Mouse (Mus musculus): Measurements from ENCODE around the gene Dcaf12l2. TPM values are rescaled to one million over a fixed set of nuclear protein-coding genes. Genes with fewer than 3 reads are reported as not detected.

Dcaf12l2 gene
- total RNA-seq (2021), result not detected
- long read RNA-seq, experiment 1, result 0 reads
- long read RNA-seq, experiment 2, result 0 reads

- DNase-seq (ENCODE audit: low spot score), result no peak
Observed at GRCm38 (mm10) chrX:44367646-44368521, at the start of gene Dcaf12l2. Gene Dcaf12l2 (minus strand): TSS chrX:44368342.

- DNase-seq (ENCODE audit: low spot score), result no peak
Observed at GRCm38 (mm10) chrX:44367280-44367645, 879 bp downstream of the Dcaf12l2 start.

Measured in gastrocnemius, adult 18-20 months (tissue).